Comparison of ENCODE assay signal across 12 mouse cellular contexts in the genomic region with DNA sequence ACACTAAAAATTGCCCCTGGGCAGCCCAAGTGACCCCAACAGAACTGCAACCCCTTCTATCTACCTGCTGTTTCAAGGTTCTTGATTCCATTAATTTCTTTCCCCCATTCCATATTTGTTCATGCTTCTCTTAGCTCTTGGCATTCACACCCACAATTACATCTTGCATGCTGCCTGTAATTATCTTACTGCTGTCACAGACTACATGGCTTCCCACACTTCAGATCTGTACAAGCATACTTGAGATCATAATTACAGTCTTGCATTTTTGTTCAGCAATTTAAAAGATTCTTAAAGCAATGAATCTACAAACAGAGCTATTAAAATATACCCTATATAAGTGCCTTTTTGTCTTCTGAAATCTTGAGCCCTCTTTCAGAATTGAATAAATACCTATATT.
"Had no signal": no experiment of that assay in that cellular context is flagged by ENCODE, and none has a peak within 500 bp of the region (broad histone marks: within the 10 kb centered on the region; RNA-seq: fewer than 3 reads in every experiment).

No protein-coding gene starts in this region.

- H3K4me3 ChIP-seq: layer of hippocampus, adult 2 months; liver, embryonic 13.5 days had no signal

- H3K4me1 ChIP-seq: liver, embryonic 13.5 days had no signal

- H3K27me3 ChIP-seq: liver, embryonic 13.5 days had no signal

- H3K9ac ChIP-seq: liver, embryonic 13.5 days had no signal

- H3K27ac ChIP-seq: layer of hippocampus, adult 2 months; liver, embryonic 13.5 days had no signal

- H3K4me2 ChIP-seq: liver, embryonic 13.5 days; midbrain, embryonic 11.5 days had no signal

- H3K9me3 ChIP-seq: liver, embryonic 13.5 days had no signal

- H3K36me3 ChIP-seq: liver, embryonic 13.5 days had no signal

- DNase-seq: kidney, adult 9 months; kidney, postnatal 25 days; liver, embryonic 13.5 days; lung, adult 2 months; lung, postnatal 14 days; lung, postnatal 4 days; midbrain, embryonic 14.5 days; right cerebral cortex, postnatal 4 days; thymus, adult 18-20 months; thymus, postnatal 36 days had no signal
